Mouse (Mus musculus) stomach, postnatal 0 days (tissue): ENCODE measurements around the gene Psmd3. TPM values are rescaled to one million over a fixed set of nuclear protein-coding genes. Genes with fewer than 3 reads are reported as not detected.
"Not testable (repeated sequence)": the region's sequence is repeated elsewhere in the genome, so short reads cannot be mapped to it uniquely, and the experiment has no call there.

Experiments
- ATAC-seq: fragments of 200-750 bp; cut with Nextera tagmentation; 2 replicates; pipeline ENCODE4 v1.8.0; 2017; ENCODE audit not compliant: low FRiP score, low TSS enrichment
- DNase-seq: peaks from one replicate; pipeline ENCODE4 v3.0.0-alpha.2; 2016; ENCODE audit warnings: low spot score
- H3K27ac ChIP-seq: fragments of 300-500 bp; sonication (generic); replicated peaks from 2 replicates; pipeline ENCODE4 v1.5.1; 2014; ENCODE audit warnings: mild to moderate bottlenecking, control low read depth
- H3K27me3 ChIP-seq: fragments of 300-500 bp; sonication (generic); 2 replicates; pipeline ENCODE4 v1.6.1; 2014; ENCODE audit warnings: low read length; ENCODE audit not compliant: control insufficient read depth, insufficient read depth
- H3K36me3 ChIP-seq: fragments of 300-500 bp; sonication (generic); 2 replicates; pipeline ENCODE4 v1.6.1; 2014; ENCODE audit warnings: low read length, mixed read lengths; ENCODE audit not compliant: control insufficient read depth, insufficient read depth
- H3K4me1 ChIP-seq: fragments of 300-500 bp; sonication (generic); replicated peaks from 2 replicates; pipeline ENCODE4 v1.6.1; 2014; ENCODE audit warnings: antibody characterized with exemption; ENCODE audit not compliant: control insufficient read depth, insufficient read depth
- H3K4me2 ChIP-seq: fragments of 300-500 bp; sonication (generic); replicated peaks from 2 replicates; pipeline ENCODE4 v1.6.1; 2014; ENCODE audit warnings: low read depth, mild to moderate bottlenecking, control low read depth, moderate library complexity
- H3K4me3 ChIP-seq: fragments of 300-500 bp; sonication (generic); 2 replicates; pipeline ENCODE4 v1.5.1; 2014; ENCODE audit warnings: low read depth, low read length, control low read depth
- H3K9ac ChIP-seq: fragments of 300-500 bp; sonication (generic); 2 replicates; pipeline ENCODE4 v1.6.1; 2014; ENCODE audit warnings: mild to moderate bottlenecking, low read length, control low read depth, mixed read lengths
- H3K9me3 ChIP-seq: fragments of 300-500 bp; sonication (generic); 2 replicates; pipeline ENCODE4 v1.6.1; 2016; ENCODE audit warnings: low read length; ENCODE audit not compliant: control insufficient read depth
- CTCF ChIP-seq: IDR thresholded peaks from 2 replicates; pipeline ENCODE4 v1.5.1; 2016; ENCODE audit warnings: antibody characterized with exemption, low read depth, mild to moderate bottlenecking, moderate library complexity
- EP300 ChIP-seq: optimal IDR thresholded peaks from 2 replicates; pipeline ENCODE3; 2016; ENCODE audit warnings: antibody characterized with exemption
- WGBS: fragments of 180-500 bp; shearing (Covaris S2); extraction: QIAGEN DNeasy Blood & Tissue Kit; methylation state at CpG from one replicate; pipeline ENCODE4 v1.1.7; 2014; 5-methylcytosine and 5-hydroxymethylcytosine counted together
- polyA plus RNA-seq: library from polyadenylated mRNA; unstranded; fragments of >200 nt; fragmentation: Nextera tagmentation; extraction: Ambion mirVana; gene quantifications from 2 replicates; pipeline ENCODE4 v1.2.1, GENCODE M21; 2015

Psmd3 gene
- polyA plus RNA-seq, 1 experiment from 2014 or later: 120 TPM

GRCm38 (mm10) chr11:98736176-98736575, 53.8 kb downstream of the Psmd3 start:
- H3K4me3 ChIP-seq: no peak overlapping the region
- no peak overlapping the region for H3K27ac ChIP-seq
- no peak overlapping the region for H3K4me2 ChIP-seq
- no peaks in the 10 kb centered on the region for H3K36me3 ChIP-seq
- H3K9ac ChIP-seq: no peak overlapping the region
- TF ChIP-seq CTCF: no peak
- TF ChIP-seq EP300: no peak
- 82% methylated on average over 1 of the region's 1 CpGs for WGBS
- no peaks in the 10 kb centered on the region for H3K27me3 ChIP-seq
- H3K4me1 ChIP-seq: 0 out of 2 replicates have a peak, but pooled peaks cover 4% of the 10 kb centered on the region
- H3K9me3 ChIP-seq: no peaks in the 10 kb centered on the region
- ATAC-seq: no peak
- no peak for DNase-seq

GRCm38 (mm10) chr11:98737220-98737619, 54.9 kb downstream of the Psmd3 start:
- 92% methylated on average over 2 of the region's 2 CpGs for WGBS
- not testable (repeated sequence) for H3K9ac ChIP-seq, ATAC-seq, H3K27ac ChIP-seq, H3K9me3 ChIP-seq, H3K36me3 ChIP-seq, DNase-seq, H3K4me2 ChIP-seq, H3K4me3 ChIP-seq, H3K4me1 ChIP-seq, H3K27me3 ChIP-seq

GRCm38 (mm10) chr11:98738428-98738911, 56.1 kb downstream of the Psmd3 start:
- ATAC-seq (no peak), DNase-seq (no peak)
- H3K9me3 ChIP-seq: no peaks in the 10 kb centered on the region
- WGBS: 63% methylated on average over 4 of the region's 4 CpGs
- no peak overlapping the region for H3K4me2 ChIP-seq
- H3K4me1 ChIP-seq: peaks cover 7% of the 10 kb centered on the region; the same call in 1 of the 2 replicates
- TF ChIP-seq CTCF: no peak
- no peak for TF ChIP-seq EP300
- H3K9ac ChIP-seq: no peak overlapping the region
- H3K27me3 ChIP-seq: no peaks in the 10 kb centered on the region
- H3K36me3 ChIP-seq: no peaks in the 10 kb centered on the region
- no peak overlapping the region for H3K4me3 ChIP-seq
- no peak overlapping the region for H3K27ac ChIP-seq

- no peaks in the 10 kb centered on the region for H3K36me3 ChIP-seq
- TF ChIP-seq EP300 (no peak), CTCF (no peak)
- no peak overlapping the region for H3K27ac ChIP-seq
- H3K4me2 ChIP-seq: no peak overlapping the region
- DNase-seq: no peak
- no peak for ATAC-seq
- no peak overlapping the region for H3K4me3 ChIP-seq
- H3K9me3 ChIP-seq: no peaks in the 10 kb centered on the region
- no peaks in the 10 kb centered on the region for H3K27me3 ChIP-seq
- H3K9ac ChIP-seq: no peak overlapping the region
- WGBS: 75% methylated on average over 8 of the region's 9 CpGs
- H3K4me1 ChIP-seq: peaks cover 9% of the 10 kb centered on the region; the same call in 1 of the 2 replicates
These were observed 56.6 kb downstream of the Psmd3 start for GRCm38 (mm10) chr11:98738925-98739324.

- peak overlapping the region; percentile 98 for H3K9ac ChIP-seq
These were observed 57.7 kb downstream of the Psmd3 start for GRCm38 (mm10) chr11:98740026-98740392.

GRCm38 (mm10) chr11:98740393-98741050, 58.2 kb downstream of the Psmd3 start, which contains the start of gene Thra:
Gene Thra, plus strand, starts transcription at chr11:98740638.
- peak within 1 kb of the TSS; percentile 98 for H3K9ac ChIP-seq
- no peaks in the 10 kb centered on the region for H3K36me3 ChIP-seq
- no peaks in the 10 kb centered on the region for H3K27me3 ChIP-seq
- DNase-seq (peak; percentile 78), ATAC-seq (peak; percentile 62)
- H3K4me1 ChIP-seq: peaks cover 20% of the 10 kb centered on the region
- H3K27ac ChIP-seq: peak within 1 kb of the TSS; percentile 99
- H3K9me3 ChIP-seq: no peaks in the 10 kb centered on the region
- peak within 1 kb of the TSS; percentile 87 for H3K4me2 ChIP-seq
- H3K4me3 ChIP-seq: peak within 1 kb of the TSS; percentile 98
- TF ChIP-seq CTCF (peak; percentile 25; the same call in 1 of the 2 replicates), EP300 (no peak)
- 1% methylated on average over 22 of the region's 22 CpGs for WGBS

More at GRCm38 (mm10) chr11:98740026-98740392, 57.7 kb downstream of the Psmd3 start:
- DNase-seq (no peak), ATAC-seq (no peak)
- peak overlapping the region; percentile 98 for H3K4me3 ChIP-seq
- TF ChIP-seq EP300: no peak
- no peak for TF ChIP-seq CTCF
- 11% methylated on average over 8 of the region's 8 CpGs for WGBS
- H3K27ac ChIP-seq: peak overlapping the region; percentile 99
- no peaks in the 10 kb centered on the region for H3K36me3 ChIP-seq
- peaks cover 17% of the 10 kb centered on the region for H3K4me1 ChIP-seq
- H3K27me3 ChIP-seq: no peaks in the 10 kb centered on the region
- H3K9me3 ChIP-seq: no peaks in the 10 kb centered on the region
- peak overlapping the region; percentile 87 for H3K4me2 ChIP-seq
